Mouse (Mus musculus): ENCODE measurements around the gene Dcdc2b.

- TF ChIP-seq EP300 (optimal IDR thresholded peaks at IDR 0.05) (no peak), CTCF (IDR thresholded peaks at IDR 0.05; ENCODE audit: low read depth) (no peak)
These were observed 36.4 kb downstream of the Dcdc2b start for GRCm38 (mm10) chr4:129577688-129578087.

All from stomach, postnatal 0 days (tissue).